Mouse (Mus musculus) bone marrow macrophage, adult 2 months (primary cell): ENCODE measurements around the gene Cnpy1.

Experiments
- CTCF ChIP-seq: IDR thresholded peaks from 2 replicates; pipeline ENCODE4 v1.5.1; 2012; ENCODE audit warnings: low read depth, mild to moderate bottlenecking, low read length, moderate library complexity
- POLR2A ChIP-seq: IDR thresholded peaks from 2 replicates; pipeline ENCODE4 v1.6.1; 2012; ENCODE audit warnings: mild to moderate bottlenecking, low read depth, low read length, borderline replicate concordance

DNA sequence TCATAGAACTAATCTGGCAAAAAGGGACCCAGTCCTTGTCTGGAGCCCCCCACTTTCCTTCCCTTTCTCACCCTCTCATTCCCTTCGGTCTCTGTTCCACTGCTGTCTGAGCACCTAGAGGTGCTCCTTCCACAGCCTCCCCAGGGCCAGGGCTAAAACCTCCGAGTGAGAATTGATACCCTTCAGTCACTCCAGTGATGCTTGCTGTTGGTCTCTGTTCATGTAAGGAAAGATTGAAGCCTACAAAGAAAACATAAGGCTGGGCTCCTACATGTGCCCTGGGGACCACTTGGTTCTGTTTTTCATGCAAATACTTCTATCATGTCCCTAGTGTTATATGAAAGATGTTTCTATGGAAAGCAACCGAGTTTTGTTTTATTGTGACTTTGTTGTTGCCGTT lies 69.6 kb downstream of the Cnpy1 start:
- TF ChIP-seq CTCF (no peak), POLR2A (no peak)
